Mouse (Mus musculus) right cerebral cortex, postnatal 14 days (tissue): ENCODE measurements around the gene Sik2.

Experiments used
- DNase-seq: peaks from one replicate; pipeline ENCODE4 v3.0.0; 2022

Sik2 gene

GRCm38 (mm10) chr9:50861119-50861839 lies 147.6 kb downstream of the Sik2 start:
- DNase-seq, result no peak

GRCm38 (mm10) chr9:50858681-50859080 lies 150.2 kb downstream of the Sik2 start:
- no peak for DNase-seq

GRCm38 (mm10) chr9:50857082-50857641 lies 151.7 kb downstream of the Sik2 start:
- no peak for DNase-seq

GRCm38 (mm10) chr9:50856341-50857081 lies 152.4 kb downstream of the Sik2 start:
- peak; percentile 86 for DNase-seq

- DNase-seq, result no peak
Observed at GRCm38 (mm10) chr9:50855780-50856179, 153.1 kb downstream of the Sik2 start.

GRCm38 (mm10) chr9:50855133-50855766 lies 153.6 kb downstream of the Sik2 start:
- DNase-seq, result no peak

GRCm38 (mm10) chr9:50854376-50854775 lies 154.5 kb downstream of the Sik2 start:
- DNase-seq, result no peak

- DNase-seq, result peak; percentile 50
Observed at GRCm38 (mm10) chr9:50852634-50853349, 156.1 kb downstream of the Sik2 start.

GRCm38 (mm10) chr9:50850713-50851112 lies 158.2 kb downstream of the Sik2 start:
- DNase-seq, result no peak

- no peak for DNase-seq
Observed at GRCm38 (mm10) chr9:50850271-50850670, 158.6 kb downstream of the Sik2 start.

GRCm38 (mm10) chr9:50849755-50850154 lies 159.1 kb downstream of the Sik2 start:
- DNase-seq, result no peak

GRCm38 (mm10) chr9:50849249-50849648 lies 159.6 kb downstream of the Sik2 start:
- DNase-seq, result peak; percentile 96

GRCm38 (mm10) chr9:50848821-50849220 lies 160.1 kb downstream of the Sik2 start:
- DNase-seq, result no peak

GRCm38 (mm10) chr9:50847606-50848368 lies 161.1 kb downstream of the Sik2 start:
- no peak for DNase-seq

GRCm38 (mm10) chr9:50847133-50847532 lies 161.7 kb downstream of the Sik2 start:
- no peak for DNase-seq

- no peak for DNase-seq
Observed at GRCm38 (mm10) chr9:50845547-50845946, 163.3 kb downstream of the Sik2 start.

GRCm38 (mm10) chr9:50845081-50845480 lies 163.8 kb downstream of the Sik2 start, which contains the start of gene Ppp2r1b:
TSS of gene Ppp2r1b (plus strand) at chr9:50845301.
- no peak for DNase-seq
